Mouse (Mus musculus) bone marrow, adult 2 months (tissue): ENCODE measurements at regions not wholly inside any gene's neighbourhood (a gene's known extent, or its start where the extent isn't known, plus 50 kb on each side); places are given as distances from the start of the nearest gene placed in this dataset.

Experiments used
- CTCF ChIP-seq: fragments of 200-500 bp; IDR thresholded peaks from 2 replicates; pipeline ENCODE4 v1.5.1; 2011; ENCODE audit warnings: low read length, control low read depth; ENCODE audit not compliant: control insufficient read depth, insufficient read depth
- POLR2A ChIP-seq: fragments of 200-500 bp; IDR thresholded peaks from 2 replicates; pipeline ENCODE4 v1.6.1; 2011; ENCODE audit warnings: low read depth, mild to moderate bottlenecking, control low read depth, low read length, borderline replicate concordance; ENCODE audit not compliant: control insufficient read depth

DNA sequence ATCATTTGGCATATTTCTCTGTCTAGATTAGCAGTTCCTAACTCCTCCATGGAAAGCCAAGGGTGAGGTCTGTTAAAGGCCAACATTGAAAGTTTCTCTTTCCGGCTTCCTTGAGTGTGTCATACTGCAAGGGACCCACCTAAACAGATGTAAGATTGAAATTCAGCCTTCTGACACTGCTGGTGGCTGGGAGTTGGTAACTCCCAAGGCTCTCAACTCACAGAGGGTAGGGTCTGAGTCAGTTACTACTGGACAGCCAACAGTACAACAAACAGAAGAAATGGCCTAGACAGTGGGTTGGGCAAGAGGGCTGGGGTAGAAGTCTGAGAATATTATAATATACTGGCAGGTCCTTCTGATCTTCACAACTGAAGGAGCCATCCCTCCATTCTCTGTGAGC, 193.7 kb upstream of the Ppp2r3a start:
- TF ChIP-seq CTCF (no peak), POLR2A (no peak)
